Mouse (Mus musculus) limb, embryonic 14.5 days (tissue): Measurements from ENCODE around the gene Oas1e. TPM values are rescaled to one million over a fixed set of nuclear protein-coding genes. Genes with fewer than 3 reads are reported as not detected.
"Not testable (repeated sequence)": the region's sequence is repeated elsewhere in the genome, so short reads cannot be mapped to it uniquely, and the experiment has no call there.

Source experiments
- ATAC-seq: fragments of 200-750 bp; cut with Nextera tagmentation; 2 replicates; pipeline ENCODE4 v1.8.0; 2017; ENCODE audit warnings: low read depth, moderate number of reproducible peaks, moderate TSS enrichment; ENCODE audit not compliant: low FRiP score
- DNase-seq: peaks from one replicate; pipeline ENCODE4 v3.0.0-alpha.2; 2015; ENCODE audit warnings: low spot score
- H3K27ac ChIP-seq: fragments of 300-500 bp; sonication (generic); replicated peaks from 2 replicates; pipeline ENCODE4 v1.5.1; 2014; ENCODE audit warnings: low read depth, mild to moderate bottlenecking, low read length, moderate library complexity, mixed read lengths
- H3K27me3 ChIP-seq: fragments of 300-500 bp; sonication (generic); 2 replicates; pipeline ENCODE4 v1.6.1; 2014; ENCODE audit warnings: low read length, mixed read lengths; ENCODE audit not compliant: control insufficient read depth, insufficient read depth
- H3K36me3 ChIP-seq: fragments of 300-500 bp; sonication (generic); 2 replicates; pipeline ENCODE4 v1.6.1; 2014; ENCODE audit warnings: mild to moderate bottlenecking, low read length, moderate library complexity, mixed read lengths; ENCODE audit not compliant: control insufficient read depth, insufficient read depth
- H3K4me1 ChIP-seq: fragments of 300-500 bp; sonication (generic); 2 replicates; pipeline ENCODE4 v1.6.1; 2014; ENCODE audit warnings: antibody characterized with exemption, low read length, mixed read lengths; ENCODE audit not compliant: control insufficient read depth, insufficient read depth
- H3K4me2 ChIP-seq: fragments of 300-500 bp; sonication (generic); replicated peaks from 2 replicates; pipeline ENCODE4 v1.6.1; 2014; ENCODE audit warnings: low read depth, mild to moderate bottlenecking, low read length, moderate library complexity; ENCODE audit not compliant: severe bottlenecking
- H3K4me3 ChIP-seq: fragments of 300-500 bp; sonication (generic); replicated peaks from 2 replicates; pipeline ENCODE4 v1.5.1; 2014; ENCODE audit warnings: low read length
- H3K9ac ChIP-seq: fragments of 300-500 bp; sonication (generic); 2 replicates; pipeline ENCODE4 v1.6.1; 2014; ENCODE audit warnings: mild to moderate bottlenecking, low read depth, low read length, moderate library complexity; ENCODE audit not compliant: severe bottlenecking
- H3K9me3 ChIP-seq: fragments of 300-500 bp; sonication (generic); 2 replicates; pipeline ENCODE4 v1.6.1; 2016; ENCODE audit warnings: low read length; ENCODE audit not compliant: control insufficient read depth
- POLR2A ChIP-seq: fragments of 200-500 bp; IDR thresholded peaks from 2 replicates; pipeline ENCODE4 v1.8.0; 2012; ENCODE audit warnings: inconsistent platforms, mild to moderate bottlenecking, moderate library complexity, borderline replicate concordance; ENCODE audit not compliant: insufficient read depth, insufficient read length; ENCODE audit errors: extremely low read depth
- WGBS: fragments of 180-500 bp; shearing (Covaris S2); extraction: QIAGEN DNeasy Blood & Tissue Kit; methylation state at CpG from one replicate; pipeline ENCODE4 v1.1.7; 2014; 5-methylcytosine and 5-hydroxymethylcytosine counted together
- polyA plus RNA-seq, 2 experiments: library from polyadenylated mRNA; depleted of rRNA in 1 of 2; stranded (reverse) in 1 of 2; unstranded in 1 of 2; fragments of >200 nt; fragmentation: Nextera tagmentation in 1 of 2; extraction: Ambion mirVana in 1 of 2; gene quantifications; 2 replicates each; pipeline versions ENCODE4 v1.2.1 to v1.2.3; 2012 to 2014

Gene Oas1e
- polyA plus RNA-seq (2012; rRNA removed) = not detected in 2 replicates
- not detected in 2 replicates for polyA plus RNA-seq (2014; fragmentation: Nextera tagmentation; extraction: Ambion mirVana)

- H3K36me3 ChIP-seq, H3K9ac ChIP-seq, H3K4me1 ChIP-seq, H3K27ac ChIP-seq, DNase-seq, H3K9me3 ChIP-seq, ATAC-seq, H3K4me3 ChIP-seq, H3K27me3 ChIP-seq, H3K4me2 ChIP-seq: not testable (repeated sequence)
- WGBS = 62% methylated on average over 9 of the region's 9 CpGs
These were observed at the start of gene Oas1e for GRCm38 (mm10) chr5:120795480-120796034. TSS of gene Oas1e (minus strand) at chr5:120795530.

DNA sequence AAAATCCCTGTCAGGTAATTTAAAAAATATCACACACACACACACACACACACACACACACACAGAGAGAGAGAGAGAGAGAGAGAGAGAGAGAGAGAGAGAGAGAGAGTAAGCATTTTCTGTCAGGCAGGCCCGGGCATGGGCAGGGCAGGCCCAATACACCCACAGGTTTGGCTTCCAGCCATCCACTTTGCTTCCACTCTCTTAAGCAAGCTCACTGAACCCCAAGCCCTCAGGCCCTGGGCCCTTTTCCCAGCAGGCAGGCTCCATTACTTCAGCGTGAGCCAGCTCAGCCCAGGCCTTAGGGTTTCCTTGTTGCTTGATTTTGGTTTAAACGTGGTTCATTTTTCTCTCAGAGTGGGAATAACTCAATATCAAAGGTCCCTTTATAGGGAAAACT lies 49.4 kb upstream of the Oas1e start:
- H3K27me3 ChIP-seq = no peaks in the 10 kb centered on the region
- WGBS = 38% methylated on average over 2 of the region's 3 CpGs
- no peak overlapping the region for H3K4me2 ChIP-seq
- no peaks in the 10 kb centered on the region for H3K9me3 ChIP-seq
- no peak overlapping the region for H3K4me3 ChIP-seq
- no peak overlapping the region for H3K27ac ChIP-seq
- no peaks in the 10 kb centered on the region for H3K36me3 ChIP-seq
- TF ChIP-seq POLR2A = no peak
- no peak overlapping the region for H3K9ac ChIP-seq
- no peaks in the 10 kb centered on the region for H3K4me1 ChIP-seq
- DNase-seq = peak; percentile 38
- no peak for ATAC-seq

DNA sequence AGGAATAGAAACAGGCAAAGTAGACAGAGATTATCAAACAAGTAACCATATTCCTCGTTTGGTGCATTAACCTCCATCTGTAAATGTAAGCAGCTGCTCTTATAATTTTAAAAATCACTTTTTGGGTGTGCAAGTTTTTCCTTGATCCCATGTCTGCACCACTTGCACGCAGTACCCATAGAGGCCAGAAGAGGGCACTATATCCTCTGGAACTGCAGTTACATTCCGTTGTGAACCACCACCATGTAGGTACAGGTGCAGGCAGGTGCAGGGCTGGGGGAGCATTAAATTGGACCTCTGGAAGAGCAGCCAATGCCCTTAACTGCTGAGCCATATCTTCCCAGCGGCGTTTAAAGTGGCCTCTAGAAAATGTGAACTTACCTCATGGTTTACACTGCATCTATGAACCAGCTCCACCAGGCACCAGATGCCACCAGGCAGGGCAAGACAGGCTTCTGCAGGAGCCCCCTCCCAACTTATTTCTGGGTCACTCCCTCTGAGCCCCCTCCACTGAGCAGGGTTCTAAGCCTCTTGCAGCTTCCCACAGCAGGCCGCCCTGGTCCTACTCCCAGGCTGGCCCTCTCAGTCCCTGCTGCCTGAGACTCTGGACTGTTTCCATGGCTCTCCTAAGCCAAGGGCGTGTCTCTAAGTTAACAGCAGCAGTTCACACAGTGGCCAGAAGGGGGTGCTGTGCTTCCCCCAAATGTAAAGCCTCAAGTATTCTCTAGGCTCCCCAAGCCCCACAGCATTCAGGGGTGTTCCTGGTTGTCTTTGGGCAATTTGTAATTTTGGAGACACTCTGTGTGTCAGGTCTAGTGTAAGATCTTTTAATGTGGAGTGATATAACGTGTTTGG lies 41.6 kb upstream of the Oas1e start:
- no peak for TF ChIP-seq POLR2A
- Histone ChIP-seq H3K36me3 (no peaks in the 10 kb centered on the region), H3K4me2 (no peak overlapping the region), H3K4me3 (no peak overlapping the region), H3K9me3 (no peaks in the 10 kb centered on the region), H3K27me3 (0 out of 2 replicates have a peak, but pooled peaks cover 7% of the 10 kb centered on the region), H3K27ac (no peak overlapping the region), H3K4me1 (no peaks in the 10 kb centered on the region), H3K9ac (no peak overlapping the region)
- no peak for DNase-seq
- no peak for ATAC-seq
- 9% methylated on average over 8 of the region's 8 CpGs for WGBS

DNA sequence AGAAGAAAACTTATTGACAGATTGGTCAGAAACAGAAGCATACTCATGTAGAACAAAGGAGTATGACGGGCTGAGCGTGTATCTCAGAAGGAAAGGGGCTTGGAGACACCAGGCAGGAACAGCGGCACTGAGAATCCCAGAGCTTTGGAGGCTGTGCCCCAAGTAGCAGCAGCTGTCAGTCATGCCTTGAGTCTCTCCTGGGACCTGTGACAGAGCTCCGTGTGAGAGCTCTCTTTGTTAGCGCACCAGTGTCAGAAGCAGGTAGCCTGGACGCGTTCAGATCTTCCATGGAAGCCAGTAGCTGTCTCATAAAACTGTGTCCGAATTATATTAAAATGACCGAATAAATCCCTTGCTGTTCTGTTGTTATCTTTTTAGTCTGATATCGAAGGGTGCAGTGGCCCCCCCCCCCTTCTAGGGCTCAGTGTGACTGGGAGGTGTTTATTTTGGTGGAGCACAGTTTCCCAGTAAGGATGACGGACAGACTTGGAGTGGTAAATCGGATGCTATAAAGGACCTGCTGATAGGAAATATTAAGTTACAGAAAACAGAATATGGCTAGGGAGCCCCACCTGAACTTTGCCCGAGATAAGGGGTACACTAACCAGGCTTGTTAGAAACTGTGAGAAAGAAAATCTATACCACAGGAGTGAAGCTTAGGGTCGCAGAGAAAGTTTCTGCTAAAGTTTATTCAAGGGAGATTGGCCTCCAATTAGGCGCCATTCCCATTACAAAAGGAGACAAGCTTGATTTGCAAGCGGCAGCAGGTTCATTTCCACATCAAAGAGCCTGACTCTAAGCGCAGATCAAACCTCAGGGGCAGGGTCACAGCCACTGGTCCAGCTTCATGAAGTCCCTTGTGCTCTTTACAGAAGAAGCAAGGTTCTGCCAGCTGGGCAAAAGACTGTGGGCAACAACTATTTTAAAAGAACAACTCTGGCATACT lies 38.3 kb upstream of the Oas1e start:
- H3K27ac ChIP-seq = no peak overlapping the region
- no peaks in the 10 kb centered on the region for H3K9me3 ChIP-seq
- no peaks in the 10 kb centered on the region for H3K4me1 ChIP-seq
- no peak overlapping the region for H3K9ac ChIP-seq
- 0 out of 2 replicates have a peak, but pooled peaks cover 7% of the 10 kb centered on the region for H3K27me3 ChIP-seq
- no peak overlapping the region for H3K4me3 ChIP-seq
- no peaks in the 10 kb centered on the region for H3K36me3 ChIP-seq
- WGBS = 12% methylated on average over 17 of the region's 17 CpGs
- no peak for TF ChIP-seq POLR2A
- no peak for DNase-seq
- ATAC-seq = no peak
- no peak overlapping the region for H3K4me2 ChIP-seq

DNA sequence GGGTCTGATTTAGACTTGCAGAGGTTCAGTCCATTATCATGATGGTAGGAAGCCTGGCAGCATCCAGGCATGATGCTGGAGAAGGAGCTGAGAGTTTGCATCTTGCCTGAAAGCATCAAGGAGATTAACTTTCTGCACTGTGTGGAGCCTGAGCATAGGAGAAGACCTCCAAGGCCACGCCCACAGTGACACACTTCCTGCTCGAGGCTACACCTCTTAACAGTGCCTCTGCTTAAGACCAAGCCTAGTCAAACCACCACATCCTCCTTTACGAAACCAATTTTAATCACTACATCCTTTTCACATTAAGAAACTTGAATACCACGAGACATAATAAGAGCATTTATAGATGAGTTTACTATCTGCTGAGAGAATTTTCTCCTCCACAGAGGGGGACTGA lies 35.7 kb upstream of the Oas1e start:
- Histone ChIP-seq H3K9me3 (no peaks in the 10 kb centered on the region), H3K4me2 (no peak overlapping the region), H3K4me3 (no peak overlapping the region), H3K36me3 (no peaks in the 10 kb centered on the region), H3K27ac (no peak overlapping the region), H3K9ac (no peak overlapping the region), H3K27me3 (0 out of 2 replicates have a peak, but pooled peaks cover 7% of the 10 kb centered on the region), H3K4me1 (no peaks in the 10 kb centered on the region)
- 84% methylated on average over 4 of the region's 4 CpGs for WGBS
- DNase-seq = no peak
- ATAC-seq = no peak
- TF ChIP-seq POLR2A = no peak
